Mouse (Mus musculus) megakaryocyte, adult 5-6 weeks (primary cell): ENCODE data around the gene Dapl1. TPM values are rescaled to one million over a fixed set of nuclear protein-coding genes. Genes with fewer than 3 reads are reported as not detected.
A peak's percentile ranks its signal among the peaks of the same experiment; 100 is the strongest.

Experiments
- ATAC-seq: 2 replicates; pipeline ENCODE4 v1.8.0; 2016; ENCODE audit warnings: mild to moderate bottlenecking, inconsistent platforms; ENCODE audit not compliant: poor library complexity, severe bottlenecking
- total RNA-seq, 2 experiments: library from RNA; stranded (forward) in 1 of 2; stranded (reverse) in 1 of 2; fragments of 153-499, 151-499 nt in 1 of 2; fragments of 221-1000, 200-1000 nt in 1 of 2; gene quantifications; 2 replicates each; pipeline versions ENCODE4 v1.2.3 to v1.2.4; 2015 to 2017

Gene Dapl1
- total RNA-seq, 2 experiments from 2014 or later, result 0.66 TPM; not detected in 1

- ATAC-seq, result no peak
Measured at GRCm38 (mm10) chr2:59533971-59534748, 49.7 kb downstream of the Dapl1 start.

GRCm38 (mm10) chr2:59536958-59537357 lies 52.5 kb downstream of the Dapl1 start:
- no peak for ATAC-seq

- no peak for ATAC-seq
Measured at GRCm38 (mm10) chr2:59538031-59538430, 53.6 kb downstream of the Dapl1 start.

- no peak for ATAC-seq
Measured at GRCm38 (mm10) chr2:59539796-59540195, 55.3 kb downstream of the Dapl1 start.

GRCm38 (mm10) chr2:59541121-59541887 lies 56.9 kb downstream of the Dapl1 start:
- peak; percentile 87 for ATAC-seq

- ATAC-seq, result no peak
Measured at GRCm38 (mm10) chr2:59543543-59544065, 59.2 kb downstream of the Dapl1 start.

GRCm38 (mm10) chr2:59544237-59544909 lies 59.9 kb downstream of the Dapl1 start:
- no peak for ATAC-seq

GRCm38 (mm10) chr2:59545001-59545400 lies 60.5 kb downstream of the Dapl1 start:
- no peak for ATAC-seq

GRCm38 (mm10) chr2:59547369-59548099 lies 63.1 kb downstream of the Dapl1 start:
- ATAC-seq, result no peak

GRCm38 (mm10) chr2:59552784-59553183 lies 68.3 kb downstream of the Dapl1 start:
- no peak for ATAC-seq

- no peak for ATAC-seq
Measured at GRCm38 (mm10) chr2:59554373-59554940, 70.0 kb downstream of the Dapl1 start.

Other genes starting within 250 kb of the Dapl1 start
- gene Tanc1, start 127.4 kb downstream of the Dapl1 start, total RNA-seq (2015), result 1.2 and 1.7 TPM in 2 replicates
- 1.7 and 5.7 TPM in 2 replicates for gene Tanc1, start 127.4 kb downstream of the Dapl1 start, total RNA-seq (2017)